7 mouse cellular contexts compared by ENCODE assay signal in genomic region chr7:132736099-132736862, GRCm38 (mm10).
DNase-seq lines count a peak whose midpoint lies in the region; TF ChIP-seq lines count a peak whose summit lies in the region.

No protein-coding gene starts in this region.

- peak overlapping the region; percentile 67; the same call in 1 of the 2 replicates for H3K9ac ChIP-seq in CH12.LX (ENCODE audit: insufficient read depth, low read depth)

- peak overlapping the region; percentile 60 for H3K27ac ChIP-seq in CH12.LX (ENCODE audit: insufficient read depth, low read depth)

- no peaks in the 10 kb centered on the region for H3K27me3 ChIP-seq in CH12.LX (replicated peaks)

- TF ChIP-seq EP300 in CH12.LX (IDR thresholded peaks at IDR 0.05; ENCODE audit: low read length) = no peak

- no peak for TF ChIP-seq POLR2A in CH12.LX (IDR thresholded peaks at IDR 0.05; ENCODE audit: low read depth, low read length)

- H3K9me3 ChIP-seq in CH12.LX (replicated peaks; ENCODE audit: low read length) = no peaks in the 10 kb centered on the region

- TF ChIP-seq RAD21 in CH12.LX (IDR thresholded peaks at IDR 0.05; ENCODE audit: low read depth, low read length) = no peak

- intact Hi-C loops in gastrocnemius, postnatal 14 days (cut with DNase I; ENCODE audit: low total_unique reads) = loop anchor here (5.0 kb wide), 1 partner anchor 76 kb away; the partner anchor contains the start of gene Fam53b

- H3K4me1 ChIP-seq in CH12.LX (ENCODE audit: control insufficient read depth in 1 of 2, insufficient read depth in 2 of 2) = peaks cover 20 to 58% of the 10 kb centered on the region in 2 experiments

- H3K4me3 ChIP-seq in CH12.LX (replicated peaks in 1 of 3; ENCODE audit: low read depth in 2 of 3, low read length in 2 of 3, poor library complexity in 1 of 3) = no peak overlapping the region

- no peak for TF ChIP-seq CTCF in CH12.LX (conservative IDR thresholded peaks at IDR 0.05 in 1 of 2, IDR thresholded peaks at IDR 0.05 in 1 of 2; ENCODE audit: low read depth in 2 of 2, low read length in 2 of 2)

- H3K36me3 ChIP-seq in CH12.LX (replicated peaks in 1 of 2; ENCODE audit: control insufficient read depth in 1 of 2, insufficient read depth in 1 of 2, low read length in 1 of 2) = peaks cover 26 to 78% of the 10 kb centered on the region in 2 experiments

- peak; percentile 86 for DNase-seq in 3T3-L1 (ENCODE audit: low read depth, low spot score)
- peak; percentile 24 for DNase-seq in CH12.LX (ENCODE audit: extremely low read depth)
- DNase-seq in cerebellum, adult 9-10 months = peak; percentile 80
- DNase-seq in gastrocnemius, postnatal 14 days = peak; percentile 70
- DNase-seq in kidney, adult 8-10 months = peak; percentile 76 to 79
- peak; percentile 69 to 78 for DNase-seq in lung, adult 18-20 months
- DNase-seq in testis, postnatal 14 days (ENCODE audit: low spot score) = peak; percentile 30

- no peaks in the 10 kb centered on the region for H3K79me2 ChIP-seq in CH12.LX (replicated peaks; ENCODE audit: control insufficient read depth, extremely low read depth, insufficient read depth, poor library complexity, severe bottlenecking)

- peak overlapping the region; percentile 39; the same call in 1 of the 2 replicates for H3K4me2 ChIP-seq in CH12.LX (ENCODE audit: insufficient read depth, low read depth, poor library complexity, severe bottlenecking)

- in situ Hi-C loops in CH12.LX (cut with MboI; ENCODE audit: low pct_ligation_motif_present, low pct_unique_long_range_greater_than_20kb, low sequenced_read_pairs) = no loop called here

- dilution Hi-C loops in CH12.LX (cut with MboI; ENCODE audit: extremely low pct_ligation_motif_present, extremely low pct_unique_long_range_greater_than_20kb, low sequenced_read_pairs) = no loop called here

TF ChIP-seq in CH12.LX, 34 proteins besides CTCF, POLR2A, EP300 and RAD21:
- TF ChIP-seq UBTF (IDR thresholded peaks at IDR 0.05; ENCODE audit: low read depth, low read length) = no peak
- TF ChIP-seq TBP (conservative IDR thresholded peaks at IDR 0.05; ENCODE audit: low read depth, low read length) = no peak
- 0 out of 2 replicates have a peak, but pooled peaks have one; percentile 19 for TF ChIP-seq BHLHE40 (IDR thresholded peaks at IDR 0.05; ENCODE audit: low read depth, low read length)

Comparison
In these comparisons a context has a peak if more than half of its experiments do, and no peak if none do; other contexts are left out.
1. DNase-seq: peak in every context shown above with its lines; median percentile 86 in 3T3-L1; 80 in cerebellum, adult 9-10 months; 78 in kidney, adult 8-10 months; 74 in lung, adult 18-20 months; 70 in gastrocnemius, postnatal 14 days; 30 in testis, postnatal 14 days; 24 in CH12.LX.